Mouse (Mus musculus): ENCODE measurements around the gene Gpr165.

The Gpr165 gene

GRCm38 (mm10) chrX:96712907-96713774 is at the start of gene Gpr165:
Gpr165 (plus strand) TSS chrX:96713441.
- DNase-seq: no peak

DNA sequence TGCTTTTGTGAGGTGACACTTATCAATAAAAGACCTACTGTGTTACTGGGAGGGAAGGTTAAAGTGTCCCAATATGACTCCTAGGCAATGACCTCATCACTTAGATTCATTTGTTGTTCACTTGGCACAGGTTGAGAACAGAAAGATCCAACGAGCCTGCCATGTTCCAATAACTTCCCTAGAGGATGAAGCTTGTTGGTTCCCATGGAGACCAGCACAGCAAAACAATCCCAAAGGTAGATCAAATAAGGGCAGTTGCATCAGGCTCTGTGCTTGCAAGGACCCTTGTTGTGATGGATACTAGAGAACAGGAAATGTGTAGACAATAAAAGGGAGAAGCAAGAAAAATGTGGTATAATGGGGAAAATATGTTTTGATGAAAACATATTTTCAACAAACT is 38.4 kb upstream of the Gpr165 start:
- DNase-seq: no peak

All from spleen, adult 18-20 months (tissue).